Mouse (Mus musculus): ENCODE results near the gene Epb41l5. TPM values are rescaled to one million over a fixed set of nuclear protein-coding genes. Genes with fewer than 3 reads are reported as not detected.

Epb41l5 gene
- polyA plus RNA-seq, 2 experiments from 2014 or later, result 0.19 to 0.37 TPM

GRCm38 (mm10) chr1:119498536-119499231 lies 150.1 kb downstream of the Epb41l5 start:
- no peak for ATAC-seq

GRCm38 (mm10) chr1:119497346-119498004 lies 151.3 kb downstream of the Epb41l5 start:
- ATAC-seq, result no peak

- no peak for ATAC-seq
Measured at GRCm38 (mm10) chr1:119495396-119495775, 153.4 kb downstream of the Epb41l5 start.

Other genes with a start within 250 kb of the Epb41l5 start
- not detected for gene Inhbb, start 226.8 kb downstream of the Epb41l5 start, polyA plus RNA-seq (2017; shearing (Covaris generic))
- 10 to 100 TPM; 12.2 to 14.2 TPM for gene Ralb, start 144.2 kb downstream of the Epb41l5 start, polyA plus RNA-seq (2017; shearing (Covaris generic))
- 10 to 100 TPM; 17.3 to 18.4 TPM for gene Tmem185b, start 122.8 kb downstream of the Epb41l5 start, polyA plus RNA-seq (2017; shearing (Covaris generic))
- 1 to 10 TPM; 5.5 to 6.5 TPM for gene Ptpn4, start 188.6 kb upstream of the Epb41l5 start, polyA plus RNA-seq (2017; shearing (Covaris generic))

Measured in activated CD4-positive, CD25-positive, alpha-beta regulatory T cell, adult 4 months (primary cell).